Comparison of ENCODE assay signal across 28 mouse cellular contexts in the genomic region with DNA sequence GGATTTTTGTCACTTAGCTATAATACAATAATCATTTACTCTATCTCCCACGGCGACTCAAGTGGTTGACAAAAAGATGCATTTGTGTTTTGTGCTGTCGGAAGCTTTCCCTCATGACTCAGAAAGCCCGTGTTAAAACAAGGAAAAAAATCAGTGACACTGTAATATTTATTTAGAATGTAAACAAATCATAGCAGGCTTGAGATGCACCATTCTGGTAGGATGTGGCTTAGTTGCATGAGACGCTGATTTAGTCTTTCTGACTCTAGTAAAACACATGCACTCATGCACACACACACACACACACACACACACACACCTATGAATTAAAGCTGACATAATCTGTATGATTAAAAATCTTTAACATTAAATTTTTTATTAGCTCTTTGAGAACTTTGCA.
"Had no signal": no experiment of that assay in that cellular context is flagged by ENCODE, and none has a peak within 500 bp of the region (broad histone marks: within the 10 kb centered on the region; RNA-seq: fewer than 3 reads in every experiment).

No protein-coding gene starts in this region.

- H3K9ac ChIP-seq: embryonic facial prominence, embryonic 12.5 days; embryonic facial prominence, embryonic 13.5 days; embryonic facial prominence, embryonic 15.5 days; forebrain, embryonic 12.5 days; forebrain, embryonic 13.5 days; forebrain, embryonic 15.5 days; forebrain, postnatal 0 days had no signal

- H3K9me3 ChIP-seq: embryonic facial prominence, embryonic 10.5 days; embryonic facial prominence, embryonic 12.5 days; embryonic facial prominence, embryonic 13.5 days; embryonic facial prominence, embryonic 15.5 days; forebrain, embryonic 10.5 days; forebrain, embryonic 12.5 days; forebrain, embryonic 13.5 days; forebrain, embryonic 15.5 days had no signal

- H3K4me2 ChIP-seq: embryonic facial prominence, embryonic 12.5 days; embryonic facial prominence, embryonic 13.5 days; embryonic facial prominence, embryonic 15.5 days; forebrain, embryonic 12.5 days; forebrain, embryonic 13.5 days; forebrain, embryonic 15.5 days had no signal

- H3K27me3 ChIP-seq: embryonic facial prominence, embryonic 12.5 days; embryonic facial prominence, embryonic 13.5 days; embryonic facial prominence, embryonic 15.5 days; forebrain, embryonic 12.5 days; forebrain, embryonic 13.5 days; forebrain, embryonic 15.5 days had no signal

- H3K36me3 ChIP-seq: embryonic facial prominence, embryonic 10.5 days; embryonic facial prominence, embryonic 12.5 days; embryonic facial prominence, embryonic 13.5 days; embryonic facial prominence, embryonic 15.5 days; forebrain, embryonic 10.5 days; forebrain, embryonic 12.5 days; forebrain, embryonic 15.5 days had no signal

- H3K4me3 ChIP-seq: embryonic facial prominence, embryonic 10.5 days; embryonic facial prominence, embryonic 12.5 days; embryonic facial prominence, embryonic 13.5 days; embryonic facial prominence, embryonic 15.5 days; erythroblast, embryonic 14.5 days; forebrain, embryonic 10.5 days; forebrain, embryonic 12.5 days; forebrain, embryonic 13.5 days; forebrain, embryonic 15.5 days; gastrocnemius, adult 2 months had no signal

- H3K4me1 ChIP-seq: embryonic facial prominence, embryonic 10.5 days; embryonic facial prominence, embryonic 12.5 days; embryonic facial prominence, embryonic 13.5 days; embryonic facial prominence, embryonic 15.5 days; forebrain, embryonic 12.5 days; forebrain, embryonic 13.5 days; forebrain, embryonic 15.5 days had no signal

- DNase-seq: cerebellum, adult 18-20 months; cerebellum, adult 2 months; cerebellum, adult 8-10 months; cerebellum, adult 9-10 months; cerebellum, adult 9-11 months; cerebellum, postnatal 10 days; cerebellum, postnatal 14 days; cerebellum, postnatal 25 days; cerebellum, postnatal 36 days; embryo, embryonic 11 days; forebrain, postnatal 0 days; gastrocnemius, adult 2 months; gastrocnemius, postnatal 10 days; gastrocnemius, postnatal 14 days; gastrocnemius, postnatal 25 days; gastrocnemius, postnatal 36 days; heart, adult 11 months had no signal

- H3K27ac ChIP-seq: embryonic facial prominence, embryonic 10.5 days; embryonic facial prominence, embryonic 12.5 days; embryonic facial prominence, embryonic 13.5 days; embryonic facial prominence, embryonic 15.5 days; forebrain, embryonic 10.5 days; forebrain, embryonic 12.5 days; forebrain, embryonic 13.5 days; forebrain, embryonic 15.5 days; gastrocnemius, adult 2 months had no signal

- ATAC-seq: forebrain, embryonic 13.5 days; forebrain, embryonic 14.5 days; forebrain, embryonic 15.5 days; forebrain, embryonic 16.5 days; forebrain, postnatal 0 days had no signal
